Mouse (Mus musculus): ENCODE measurements at regions not wholly inside any gene's neighbourhood (a gene's known extent, or its start where the extent isn't known, plus 50 kb on each side); places are given as distances from the start of the nearest gene placed in this dataset.

- TF ChIP-seq CTCF (IDR thresholded peaks at IDR 0.05; ENCODE audit: low read depth) (no peak), EP300 (IDR thresholded peaks at IDR 0.05; ENCODE audit: low read depth) (no peak)
Observed at GRCm38 (mm10) chr3:38806469-38807055, 80.2 kb upstream of the Fat4 start.

All from liver, embryonic 14.5 days (tissue).